Mouse (Mus musculus): ENCODE data around the gene Slc8b1. TPM values are rescaled to one million over a fixed set of nuclear protein-coding genes. Genes with fewer than 3 reads are reported as not detected.

Slc8b1 gene
- total RNA-seq, 1 experiment, result 20.5 TPM

GRCm38 (mm10) chr5:120505781-120506180 lies 5.2 kb upstream of the Slc8b1 start:
- in situ Hi-C loops (cut with MboI; ENCODE audit: low sequenced_read_pairs in 2 of 2, unreplicated experiment in 2 of 2), result no loop called here
- no peaks in the 10 kb centered on the region for H3K36me3 ChIP-seq (ENCODE audit: control insufficient read depth, insufficient read depth, low read length, poor library complexity, severe bottlenecking)
- peaks cover 2 to 3% of the 10 kb centered on the region in 2 experiments; a peak in 1 of 4 replicates for H3K4me1 ChIP-seq (ENCODE audit: control insufficient read depth in 2 of 2, insufficient read depth in 2 of 2, low read length in 2 of 2, poor library complexity in 1 of 2)
- H3K27ac ChIP-seq (ENCODE audit: insufficient read depth, low read depth, low read length, poor library complexity, severe bottlenecking), result no peak overlapping the region
- TF ChIP-seq MAFK (IDR thresholded peaks at IDR 0.05; ENCODE audit: insufficient read depth, low read depth, low read length), result no peak
- no peak for TF ChIP-seq ZC3H11A (IDR thresholded peaks at IDR 0.05; ENCODE audit: borderline replicate concordance, low read depth, low read length)
- no peak for TF ChIP-seq HCFC1 (IDR thresholded peaks at IDR 0.05; ENCODE audit: borderline replicate concordance, insufficient read depth, low read length)
- TF ChIP-seq ZNF384 (IDR thresholded peaks at IDR 0.05; ENCODE audit: low read depth, low read length), result no peak
- TF ChIP-seq CHD2 (IDR thresholded peaks at IDR 0.05; ENCODE audit: low read depth, low read length), result no peak
- H3K4me3 ChIP-seq (ENCODE audit: insufficient read depth in 1 of 2, low read depth in 1 of 2, low read length in 2 of 2, poor library complexity in 1 of 2, severe bottlenecking in 1 of 2), result peak overlapping the region; percentile 28 to 30; a peak in 2 of 4 replicates
- peak overlapping the region; percentile 52; the same call in 1 of the 2 replicates for H3K9ac ChIP-seq (ENCODE audit: insufficient read depth, low read depth, low read length, poor library complexity, severe bottlenecking)
- H3K9me3 ChIP-seq (ENCODE audit: control insufficient read depth, insufficient read depth, low read depth, low read length), result no peaks in the 10 kb centered on the region
- no peak for DNase-seq (ENCODE audit: low read depth, low spot score)

DNA sequence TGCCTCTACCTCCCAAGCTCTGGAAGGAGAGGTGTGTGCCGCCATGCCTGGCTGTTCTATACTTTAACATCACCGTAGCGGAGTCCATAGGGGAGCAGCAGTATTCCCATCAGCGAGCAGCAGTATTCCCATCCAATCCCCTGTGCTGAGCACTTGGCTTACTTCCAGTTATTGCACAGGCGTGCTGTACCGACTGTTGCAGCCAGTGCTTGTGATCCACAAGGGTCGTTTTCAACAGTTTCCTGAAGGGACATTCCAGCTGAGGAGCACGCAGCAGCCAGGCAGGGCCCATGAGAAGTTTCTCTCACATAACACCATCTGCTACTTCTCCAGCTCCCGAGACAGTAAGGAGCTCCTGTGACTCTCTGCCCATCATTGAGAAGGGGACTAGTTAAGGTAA lies 4.5 kb upstream of the Slc8b1 start:
- in situ Hi-C loops (cut with MboI; ENCODE audit: low sequenced_read_pairs in 2 of 2, unreplicated experiment in 2 of 2), result no loop called here
- Histone ChIP-seq H3K27ac (ENCODE audit: insufficient read depth, low read depth, low read length, poor library complexity, severe bottlenecking) (no peak overlapping the region), H3K36me3 (ENCODE audit: control insufficient read depth, insufficient read depth, low read length, poor library complexity, severe bottlenecking) (no peaks in the 10 kb centered on the region), H3K4me3 (ENCODE audit: insufficient read depth in 1 of 2, low read depth in 1 of 2, low read length in 2 of 2, poor library complexity in 1 of 2, severe bottlenecking in 1 of 2) (no peak overlapping the region), H3K9ac (ENCODE audit: insufficient read depth, low read depth, low read length, poor library complexity, severe bottlenecking) (no peak overlapping the region), H3K4me1 (ENCODE audit: control insufficient read depth in 2 of 2, insufficient read depth in 2 of 2, low read length in 2 of 2, poor library complexity in 1 of 2) (peaks cover 3 to 4% of the 10 kb centered on the region in 2 experiments; a peak in 2 of 4 replicates), H3K9me3 (ENCODE audit: control insufficient read depth, insufficient read depth, low read depth, low read length) (no peaks in the 10 kb centered on the region)
- DNase-seq (ENCODE audit: low read depth, low spot score), result no peak
- TF ChIP-seq ZC3H11A (IDR thresholded peaks at IDR 0.05; ENCODE audit: borderline replicate concordance, low read depth, low read length), result no peak

DNA sequence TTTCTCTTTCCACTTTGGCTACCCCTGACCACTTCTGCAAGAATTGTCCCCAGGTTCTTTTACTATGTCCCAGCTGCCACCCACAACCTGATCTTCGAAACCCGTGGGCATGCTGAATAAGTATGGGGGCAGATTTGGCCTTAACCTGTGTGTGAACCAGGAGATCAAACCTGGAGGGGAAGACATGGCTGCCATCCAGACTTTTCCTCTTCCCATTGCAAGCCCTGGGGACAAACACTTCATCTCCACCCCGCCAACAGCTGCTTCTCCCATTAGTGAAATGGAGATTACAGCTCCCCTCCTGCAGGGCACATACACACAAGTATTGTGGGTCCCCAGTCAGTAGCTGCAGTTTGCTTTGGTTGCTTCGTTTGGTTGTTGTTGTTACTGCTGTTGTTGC lies 3.7 kb upstream of the Slc8b1 start:
- Histone ChIP-seq H3K9me3 (ENCODE audit: control insufficient read depth, insufficient read depth, low read depth, low read length) (no peaks in the 10 kb centered on the region), H3K36me3 (ENCODE audit: control insufficient read depth, insufficient read depth, low read length, poor library complexity, severe bottlenecking) (no peaks in the 10 kb centered on the region), H3K4me1 (ENCODE audit: control insufficient read depth in 2 of 2, insufficient read depth in 2 of 2, low read length in 2 of 2, poor library complexity in 1 of 2) (peaks cover 7 to 9% of the 10 kb centered on the region in 2 experiments; a peak in 2 of 4 replicates), H3K4me3 (ENCODE audit: insufficient read depth in 1 of 2, low read depth in 1 of 2, low read length in 2 of 2, poor library complexity in 1 of 2, severe bottlenecking in 1 of 2) (no peak overlapping the region), H3K27ac (ENCODE audit: insufficient read depth, low read depth, low read length, poor library complexity, severe bottlenecking) (no peak overlapping the region), H3K9ac (ENCODE audit: insufficient read depth, low read depth, low read length, poor library complexity, severe bottlenecking) (no peak overlapping the region)
- no peak for DNase-seq (ENCODE audit: low read depth, low spot score)
- TF ChIP-seq HCFC1 (IDR thresholded peaks at IDR 0.05; ENCODE audit: borderline replicate concordance, insufficient read depth, low read length) (no peak), ZNF384 (IDR thresholded peaks at IDR 0.05; ENCODE audit: low read depth, low read length) (no peak), MAFK (IDR thresholded peaks at IDR 0.05; ENCODE audit: insufficient read depth, low read depth, low read length) (no peak), CHD2 (IDR thresholded peaks at IDR 0.05; ENCODE audit: low read depth, low read length) (no peak)
- in situ Hi-C loops (cut with MboI; ENCODE audit: low sequenced_read_pairs in 2 of 2, unreplicated experiment in 2 of 2), result no loop called here

GRCm38 (mm10) chr5:120511643-120512220 lies 764 bp downstream of the Slc8b1 start:
- no peak for TF ChIP-seq HCFC1 (IDR thresholded peaks at IDR 0.05; ENCODE audit: borderline replicate concordance, insufficient read depth, low read length)
- no peak for TF ChIP-seq MAFK (IDR thresholded peaks at IDR 0.05; ENCODE audit: insufficient read depth, low read depth, low read length)
- TF ChIP-seq ZC3H11A (IDR thresholded peaks at IDR 0.05; ENCODE audit: borderline replicate concordance, low read depth, low read length), result no peak
- TF ChIP-seq CHD2 (IDR thresholded peaks at IDR 0.05; ENCODE audit: low read depth, low read length), result no peak
- TF ChIP-seq ZNF384 (IDR thresholded peaks at IDR 0.05; ENCODE audit: low read depth, low read length), result no peak
- Histone ChIP-seq H3K9ac (ENCODE audit: insufficient read depth, low read depth, low read length, poor library complexity, severe bottlenecking) (peak overlapping the region; percentile 71), H3K4me1 (ENCODE audit: control insufficient read depth in 2 of 2, insufficient read depth in 2 of 2, low read length in 2 of 2, poor library complexity in 1 of 2) (peaks cover 21 to 27% of the 10 kb centered on the region in 2 experiments), H3K27ac (ENCODE audit: insufficient read depth, low read depth, low read length, poor library complexity, severe bottlenecking) (no peak overlapping the region), H3K36me3 (ENCODE audit: control insufficient read depth, insufficient read depth, low read length, poor library complexity, severe bottlenecking) (no peaks in the 10 kb centered on the region; the same call in 1 of the 2 replicates), H3K9me3 (ENCODE audit: control insufficient read depth, insufficient read depth, low read depth, low read length) (no peaks in the 10 kb centered on the region), H3K4me3 (ENCODE audit: insufficient read depth in 1 of 2, low read depth in 1 of 2, low read length in 2 of 2, poor library complexity in 1 of 2, severe bottlenecking in 1 of 2) (peak overlapping the region; percentile 71 to 79)
- no peak for DNase-seq (ENCODE audit: low read depth, low spot score)
- in situ Hi-C loops (cut with MboI; ENCODE audit: low sequenced_read_pairs in 2 of 2, unreplicated experiment in 2 of 2), result no loop called here
